Mouse (Mus musculus) hindbrain, embryonic 10.5 days (tissue): Measurements from ENCODE around the gene Cxcl16. TPM values are rescaled to one million over a fixed set of nuclear protein-coding genes. Genes with fewer than 3 reads are reported as not detected.

Experiments
- DNase-seq: peaks from one replicate; pipeline ENCODE4 v3.0.0-alpha.2; 2017; ENCODE audit warnings: low spot score
- H3K27ac ChIP-seq: fragments of 300-500 bp; sonication (generic); 2 replicates; pipeline ENCODE4 v1.5.1; 2016; ENCODE audit warnings: mild to moderate bottlenecking, moderate library complexity
- H3K27me3 ChIP-seq: fragments of 300-500 bp; sonication (generic); 2 replicates; pipeline ENCODE4 v1.6.1; 2016; ENCODE audit warnings: mild to moderate bottlenecking; ENCODE audit not compliant: poor library complexity, insufficient read depth, severe bottlenecking
- H3K36me3 ChIP-seq: fragments of 300-500 bp; sonication (generic); 2 replicates; pipeline ENCODE4 v1.6.1; 2016; ENCODE audit warnings: mild to moderate bottlenecking, moderate library complexity
- H3K4me1 ChIP-seq: fragments of 300-500 bp; sonication (generic); replicated peaks from 2 replicates; pipeline ENCODE4 v1.6.1; 2016; ENCODE audit warnings: mild to moderate bottlenecking
- H3K4me3 ChIP-seq: fragments of 300-500 bp; sonication (generic); 2 replicates; pipeline ENCODE4 v1.5.1; 2016; ENCODE audit warnings: mild to moderate bottlenecking, moderate library complexity
- H3K9me3 ChIP-seq: fragments of 300-500 bp; sonication (generic); 2 replicates; pipeline ENCODE4 v1.6.1; 2016; ENCODE audit warnings: mild to moderate bottlenecking, moderate library complexity
- WGBS: fragments of 180-500 bp; shearing (Covaris S2); methylation state at CpG from one replicate; pipeline ENCODE4 v1.1.7; 2016; 5-methylcytosine and 5-hydroxymethylcytosine counted together
- polyA plus RNA-seq: library from polyadenylated mRNA; unstranded; fragments of >200 nt; fragmentation: Nextera tagmentation; extraction: Ambion mirVana; gene quantifications from 2 replicates; pipeline ENCODE4 v1.2.1, GENCODE M21; 2016

Cxcl16 gene
- polyA plus RNA-seq, 1 experiment from 2014 or later: 0.31 TPM

- DNase-seq: no peak
- H3K27ac ChIP-seq: no peak overlapping the region
- peaks cover 6% of the 10 kb centered on the region; the same call in 1 of the 2 replicates for H3K4me1 ChIP-seq
- H3K36me3 ChIP-seq: peaks cover 9% of the 10 kb centered on the region
- no peaks in the 10 kb centered on the region for H3K27me3 ChIP-seq
- no peaks in the 10 kb centered on the region for H3K9me3 ChIP-seq
- WGBS: 45% methylated on average over 3 of the region's 3 CpGs
- no peak overlapping the region for H3K4me3 ChIP-seq
These were observed 13.0 kb downstream of the Cxcl16 start for GRCm38 (mm10) chr11:70446756-70447155.

- no peak for DNase-seq
- 84% methylated on average over 6 of the region's 6 CpGs for WGBS
- peaks cover 30% of the 10 kb centered on the region for H3K36me3 ChIP-seq
- H3K4me1 ChIP-seq: no peaks in the 10 kb centered on the region
- no peak overlapping the region for H3K27ac ChIP-seq
- H3K4me3 ChIP-seq: no peak overlapping the region
- no peaks in the 10 kb centered on the region for H3K27me3 ChIP-seq
- H3K9me3 ChIP-seq: no peaks in the 10 kb centered on the region
These were observed 15.1 kb downstream of the Cxcl16 start for GRCm38 (mm10) chr11:70444667-70445066.

GRCm38 (mm10) chr11:70443964-70444363, 15.8 kb downstream of the Cxcl16 start:
- WGBS: 83% methylated on average over 3 of the region's 3 CpGs
- Histone ChIP-seq H3K4me3 (no peak overlapping the region), H3K9me3 (no peaks in the 10 kb centered on the region), H3K27me3 (no peaks in the 10 kb centered on the region), H3K36me3 (peaks cover 37% of the 10 kb centered on the region), H3K27ac (no peak overlapping the region), H3K4me1 (no peaks in the 10 kb centered on the region)
- no peak for DNase-seq

- H3K27me3 ChIP-seq: no peaks in the 10 kb centered on the region
- WGBS: 95% methylated on average over 7 of the region's 7 CpGs
- no peaks in the 10 kb centered on the region for H3K9me3 ChIP-seq
- H3K4me1 ChIP-seq: no peaks in the 10 kb centered on the region
- no peak for DNase-seq
- no peak overlapping the region for H3K27ac ChIP-seq
- no peak overlapping the region for H3K4me3 ChIP-seq
- peaks cover 58% of the 10 kb centered on the region for H3K36me3 ChIP-seq
These were observed 17.9 kb downstream of the Cxcl16 start for GRCm38 (mm10) chr11:70441882-70442281.

GRCm38 (mm10) chr11:70440637-70441036, 19.1 kb downstream of the Cxcl16 start:
- Histone ChIP-seq H3K27me3 (no peaks in the 10 kb centered on the region), H3K36me3 (peaks cover 70% of the 10 kb centered on the region), H3K4me3 (no peak overlapping the region), H3K4me1 (no peaks in the 10 kb centered on the region), H3K27ac (no peak overlapping the region), H3K9me3 (no peaks in the 10 kb centered on the region)
- DNase-seq: no peak
- WGBS: 94% methylated on average over 4 of the region's 4 CpGs

GRCm38 (mm10) chr11:70438728-70439374, 20.9 kb downstream of the Cxcl16 start:
- 90% methylated on average over 7 of the region's 7 CpGs for WGBS
- no peak overlapping the region for H3K27ac ChIP-seq
- H3K4me3 ChIP-seq: no peak overlapping the region
- no peaks in the 10 kb centered on the region for H3K27me3 ChIP-seq
- no peak for DNase-seq
- peaks cover 16% of the 10 kb centered on the region for H3K4me1 ChIP-seq
- peaks cover 73% of the 10 kb centered on the region for H3K36me3 ChIP-seq
- no peaks in the 10 kb centered on the region for H3K9me3 ChIP-seq

GRCm38 (mm10) chr11:70437426-70437825, 22.4 kb downstream of the Cxcl16 start:
- Histone ChIP-seq H3K4me3 (no peak overlapping the region), H3K36me3 (peaks cover 71% of the 10 kb centered on the region), H3K27ac (no peak overlapping the region), H3K4me1 (peaks cover 28% of the 10 kb centered on the region), H3K9me3 (no peaks in the 10 kb centered on the region), H3K27me3 (no peaks in the 10 kb centered on the region)
- 91% methylated on average over 6 of the region's 6 CpGs for WGBS
- DNase-seq: no peak

- peaks cover 41% of the 10 kb centered on the region for H3K4me1 ChIP-seq
- no peaks in the 10 kb centered on the region for H3K9me3 ChIP-seq
- no peak overlapping the region for H3K27ac ChIP-seq
- no peak overlapping the region for H3K4me3 ChIP-seq
- H3K36me3 ChIP-seq: peaks cover 52% of the 10 kb centered on the region
- 88% methylated on average over 5 of the region's 5 CpGs for WGBS
- no peak for DNase-seq
- H3K27me3 ChIP-seq: no peaks in the 10 kb centered on the region
These were observed 24.3 kb downstream of the Cxcl16 start for GRCm38 (mm10) chr11:70435476-70435875.

GRCm38 (mm10) chr11:70433951-70434350, 25.8 kb downstream of the Cxcl16 start:
- H3K27ac ChIP-seq: peak overlapping the region; percentile 92; the same call in 1 of the 2 replicates
- peaks cover 36% of the 10 kb centered on the region for H3K36me3 ChIP-seq
- H3K27me3 ChIP-seq: no peaks in the 10 kb centered on the region
- peaks cover 42% of the 10 kb centered on the region for H3K4me1 ChIP-seq
- no peak for DNase-seq
- 85% methylated on average over 3 of the region's 3 CpGs for WGBS
- H3K9me3 ChIP-seq: no peaks in the 10 kb centered on the region
- peak overlapping the region; percentile 77 for H3K4me3 ChIP-seq

GRCm38 (mm10) chr11:70433569-70433943, 26.2 kb downstream of the Cxcl16 start:
- peaks cover 42% of the 10 kb centered on the region for H3K4me1 ChIP-seq
- H3K36me3 ChIP-seq: peaks cover 32% of the 10 kb centered on the region
- H3K9me3 ChIP-seq: no peaks in the 10 kb centered on the region
- H3K27ac ChIP-seq: peak overlapping the region; percentile 92
- 79% methylated on average over 1 of the region's 1 CpGs for WGBS
- peak overlapping the region; percentile 77 for H3K4me3 ChIP-seq
- no peaks in the 10 kb centered on the region for H3K27me3 ChIP-seq
- DNase-seq: no peak

GRCm38 (mm10) chr11:70432895-70433568, 26.8 kb downstream of the Cxcl16 start:
- Histone ChIP-seq H3K27me3 (no peaks in the 10 kb centered on the region), H3K27ac (peak overlapping the region; percentile 92), H3K4me3 (peak overlapping the region; percentile 77), H3K9me3 (no peaks in the 10 kb centered on the region), H3K4me1 (peaks cover 42% of the 10 kb centered on the region), H3K36me3 (peaks cover 27% of the 10 kb centered on the region)
- DNase-seq: no peak
- WGBS: 9% methylated on average over 15 of the region's 15 CpGs

GRCm38 (mm10) chr11:70432048-70432894, 27.5 kb downstream of the Cxcl16 start, which contains the start of gene Arrb2:
Arrb2 (plus strand) TSS chr11:70432635.
- DNase-seq: peak; percentile 97
- Histone ChIP-seq H3K36me3 (peaks cover 20% of the 10 kb centered on the region), H3K27ac (peak within 1 kb of the TSS; percentile 92), H3K9me3 (no peaks in the 10 kb centered on the region), H3K4me1 (peaks cover 42% of the 10 kb centered on the region), H3K27me3 (no peaks in the 10 kb centered on the region), H3K4me3 (peak within 1 kb of the TSS; percentile 77)
- under 1% methylated on average over 74 of the region's 75 CpGs for WGBS

- peaks cover 13% of the 10 kb centered on the region for H3K36me3 ChIP-seq
- H3K27me3 ChIP-seq: no peaks in the 10 kb centered on the region
- WGBS: 29% methylated on average over 5 of the region's 5 CpGs
- peak overlapping the region; percentile 92 for H3K27ac ChIP-seq
- no peak for DNase-seq
- peak overlapping the region; percentile 77 for H3K4me3 ChIP-seq
- no peaks in the 10 kb centered on the region for H3K9me3 ChIP-seq
- peaks cover 42% of the 10 kb centered on the region for H3K4me1 ChIP-seq
These were observed 28.2 kb downstream of the Cxcl16 start for GRCm38 (mm10) chr11:70431574-70431973.
